Mouse (Mus musculus) lung, postnatal 10 days (tissue): ENCODE measurements at regions not wholly inside any gene's neighbourhood (a gene's known extent, or its start where the extent isn't known, plus 50 kb on each side); places are given as distances from the start of the nearest gene placed in this dataset.
A peak's percentile ranks its signal among the peaks of the same experiment; 100 is the strongest.

Experiments
- DNase-seq: peaks from one replicate; pipeline ENCODE4 v3.0.0; 2021

GRCm38 (mm10) chr2:114993882-114994281 lies 339.1 kb upstream of the Dph6 start:
- DNase-seq, result no peak

GRCm38 (mm10) chr2:114994691-114995347 lies 340.1 kb upstream of the Dph6 start:
- no peak for DNase-seq

- DNase-seq, result no peak
These were observed 359.2 kb upstream of the Dph6 start for GRCm38 (mm10) chr2:115013916-115014315.

GRCm38 (mm10) chr2:115026777-115027176 lies 372.0 kb upstream of the Dph6 start:
- DNase-seq, result no peak

GRCm38 (mm10) chr2:115031134-115031533 lies 376.4 kb upstream of the Dph6 start:
- DNase-seq, result peak; percentile 1

GRCm38 (mm10) chr2:115036205-115036604 lies 381.4 kb upstream of the Dph6 start:
- DNase-seq, result peak; percentile 42

GRCm38 (mm10) chr2:115042299-115042785 lies 387.6 kb upstream of the Dph6 start:
- no peak for DNase-seq

GRCm38 (mm10) chr2:115056327-115057070 lies 401.7 kb upstream of the Dph6 start:
- DNase-seq, result no peak

- DNase-seq, result no peak
These were observed 402.4 kb upstream of the Dph6 start for GRCm38 (mm10) chr2:115057200-115057599.

GRCm38 (mm10) chr2:115067489-115068163 lies 412.9 kb upstream of the Dph6 start:
- no peak for DNase-seq

- DNase-seq, result no peak
These were observed 414.9 kb upstream of the Dph6 start for GRCm38 (mm10) chr2:115069704-115070103.

GRCm38 (mm10) chr2:115070123-115070522 lies 415.4 kb upstream of the Dph6 start:
- DNase-seq, result no peak

- no peak for DNase-seq
These were observed 415.9 kb upstream of the Dph6 start for GRCm38 (mm10) chr2:115070666-115071065.

GRCm38 (mm10) chr2:115081563-115082291 lies 427.0 kb upstream of the Dph6 start:
- no peak for DNase-seq

- DNase-seq, result no peak
These were observed 427.6 kb upstream of the Dph6 start for GRCm38 (mm10) chr2:115082292-115082809.

- DNase-seq, result no peak
These were observed 433.8 kb upstream of the Dph6 start for GRCm38 (mm10) chr2:115088421-115089120.

GRCm38 (mm10) chr2:115090430-115091175 lies 435.8 kb upstream of the Dph6 start:
- no peak for DNase-seq

- no peak for DNase-seq
These were observed 440.6 kb upstream of the Dph6 start for GRCm38 (mm10) chr2:115095351-115095750.

- DNase-seq, result peak; percentile 8
These were observed 446.7 kb upstream of the Dph6 start for GRCm38 (mm10) chr2:115101501-115101900.

- peak; percentile 66 for DNase-seq
These were observed 461.9 kb upstream of the BC052040 start for GRCm38 (mm10) chr2:115119429-115120205.

- DNase-seq, result no peak
These were observed 461.4 kb upstream of the BC052040 start for GRCm38 (mm10) chr2:115120206-115120503.
